Mouse (Mus musculus): ENCODE data around the gene Polr3h. TPM values are rescaled to one million over a fixed set of nuclear protein-coding genes. Genes with fewer than 3 reads are reported as not detected.

Gene Polr3h
- polyA plus RNA-seq, 2 experiments, result 25.0 to 71.6 TPM

GRCm38 (mm10) chr15:81954716-81955115, 28.7 kb upstream of the Polr3h start:
- TF ChIP-seq POLR2A (IDR thresholded peaks at IDR 0.05; ENCODE audit: borderline replicate concordance, extremely low read depth, insufficient read depth, insufficient read length), result no peak
- H3K9ac ChIP-seq (ENCODE audit: low read depth, low read length, severe bottlenecking), result no peak overlapping the region

GRCm38 (mm10) chr15:81954151-81954583, 28.1 kb upstream of the Polr3h start:
- no peak for TF ChIP-seq POLR2A (IDR thresholded peaks at IDR 0.05; ENCODE audit: borderline replicate concordance, extremely low read depth, insufficient read depth, insufficient read length)
- no peaks in the 10 kb centered on the region for H3K9me3 ChIP-seq (ENCODE audit: control insufficient read depth, low read length)
- H3K36me3 ChIP-seq (ENCODE audit: control insufficient read depth, insufficient read depth, low read length), result peaks cover 28% of the 10 kb centered on the region
- H3K4me2 ChIP-seq (replicated peaks; ENCODE audit: low read depth, low read length, severe bottlenecking), result no peak overlapping the region
- 91% methylated on average over 9 of the region's 9 CpGs for WGBS
- no peak for ATAC-seq (ENCODE audit: low FRiP score, low read depth)
- H3K4me3 ChIP-seq (replicated peaks; ENCODE audit: low read length), result no peak overlapping the region
- no peak overlapping the region for H3K9ac ChIP-seq (ENCODE audit: low read depth, low read length, severe bottlenecking)
- H3K4me1 ChIP-seq (ENCODE audit: control insufficient read depth, insufficient read depth, low read length), result no peaks in the 10 kb centered on the region
- DNase-seq (ENCODE audit: low spot score), result no peak
- H3K27me3 ChIP-seq (ENCODE audit: control insufficient read depth, insufficient read depth, low read length), result no peaks in the 10 kb centered on the region
- H3K27ac ChIP-seq (replicated peaks; ENCODE audit: low read depth, low read length), result no peak overlapping the region

More at GRCm38 (mm10) chr15:81954716-81955115, 28.7 kb upstream of the Polr3h start:
- Histone ChIP-seq H3K4me2 (replicated peaks; ENCODE audit: low read depth, low read length, severe bottlenecking) (no peak overlapping the region), H3K9me3 (ENCODE audit: control insufficient read depth, low read length) (no peaks in the 10 kb centered on the region), H3K4me3 (replicated peaks; ENCODE audit: low read length) (no peak overlapping the region), H3K27me3 (ENCODE audit: control insufficient read depth, insufficient read depth, low read length) (no peaks in the 10 kb centered on the region), H3K27ac (replicated peaks; ENCODE audit: low read depth, low read length) (no peak overlapping the region), H3K36me3 (ENCODE audit: control insufficient read depth, insufficient read depth, low read length) (peaks cover 28% of the 10 kb centered on the region), H3K4me1 (ENCODE audit: control insufficient read depth, insufficient read depth, low read length) (no peaks in the 10 kb centered on the region)
- 92% methylated on average over 6 of the region's 6 CpGs for WGBS
- DNase-seq (ENCODE audit: low spot score) (no peak), ATAC-seq (ENCODE audit: low FRiP score, low read depth) (no peak)

- WGBS, result 79% methylated on average over 3 of the region's 4 CpGs
- H3K9me3 ChIP-seq (ENCODE audit: control insufficient read depth, low read length), result no peaks in the 10 kb centered on the region
- no peak overlapping the region for H3K4me2 ChIP-seq (replicated peaks; ENCODE audit: low read depth, low read length, severe bottlenecking)
- no peak overlapping the region for H3K9ac ChIP-seq (ENCODE audit: low read depth, low read length, severe bottlenecking)
- no peak overlapping the region for H3K4me3 ChIP-seq (replicated peaks; ENCODE audit: low read length)
- DNase-seq (ENCODE audit: low spot score) (no peak), ATAC-seq (ENCODE audit: low FRiP score, low read depth) (no peak)
- H3K27ac ChIP-seq (replicated peaks; ENCODE audit: low read depth, low read length), result no peak overlapping the region
- no peaks in the 10 kb centered on the region for H3K27me3 ChIP-seq (ENCODE audit: control insufficient read depth, insufficient read depth, low read length)
- H3K4me1 ChIP-seq (ENCODE audit: control insufficient read depth, insufficient read depth, low read length), result no peaks in the 10 kb centered on the region
- H3K36me3 ChIP-seq (ENCODE audit: control insufficient read depth, insufficient read depth, low read length), result peaks cover 28% of the 10 kb centered on the region
- no peak for TF ChIP-seq POLR2A (IDR thresholded peaks at IDR 0.05; ENCODE audit: borderline replicate concordance, extremely low read depth, insufficient read depth, insufficient read length)
Observed at GRCm38 (mm10) chr15:81952310-81952709, 26.3 kb upstream of the Polr3h start.

GRCm38 (mm10) chr15:81951159-81951558, 25.1 kb upstream of the Polr3h start:
- H3K4me3 ChIP-seq (replicated peaks; ENCODE audit: low read length), result no peak overlapping the region
- H3K9me3 ChIP-seq (ENCODE audit: control insufficient read depth, low read length), result no peaks in the 10 kb centered on the region
- no peaks in the 10 kb centered on the region for H3K27me3 ChIP-seq (ENCODE audit: control insufficient read depth, insufficient read depth, low read length)
- no peak overlapping the region for H3K9ac ChIP-seq (ENCODE audit: low read depth, low read length, severe bottlenecking)
- peaks cover 28% of the 10 kb centered on the region for H3K36me3 ChIP-seq (ENCODE audit: control insufficient read depth, insufficient read depth, low read length)
- DNase-seq (ENCODE audit: low spot score), result no peak
- TF ChIP-seq POLR2A (IDR thresholded peaks at IDR 0.05; ENCODE audit: borderline replicate concordance, extremely low read depth, insufficient read depth, insufficient read length), result no peak
- no peak for ATAC-seq (ENCODE audit: low FRiP score, low read depth)
- H3K4me2 ChIP-seq (replicated peaks; ENCODE audit: low read depth, low read length, severe bottlenecking), result no peak overlapping the region
- no peaks in the 10 kb centered on the region for H3K4me1 ChIP-seq (ENCODE audit: control insufficient read depth, insufficient read depth, low read length)
- WGBS, result 84% methylated on average over 9 of the region's 9 CpGs
- no peak overlapping the region for H3K27ac ChIP-seq (replicated peaks; ENCODE audit: low read depth, low read length)

- Histone ChIP-seq H3K4me1 (ENCODE audit: control insufficient read depth, insufficient read depth, low read length) (no peaks in the 10 kb centered on the region), H3K4me2 (replicated peaks; ENCODE audit: low read depth, low read length, severe bottlenecking) (no peak overlapping the region), H3K27me3 (ENCODE audit: control insufficient read depth, insufficient read depth, low read length) (no peaks in the 10 kb centered on the region), H3K9me3 (ENCODE audit: control insufficient read depth, low read length) (no peaks in the 10 kb centered on the region), H3K27ac (replicated peaks; ENCODE audit: low read depth, low read length) (no peak overlapping the region), H3K36me3 (ENCODE audit: control insufficient read depth, insufficient read depth, low read length) (peaks cover 28% of the 10 kb centered on the region), H3K9ac (ENCODE audit: low read depth, low read length, severe bottlenecking) (no peak overlapping the region), H3K4me3 (replicated peaks; ENCODE audit: low read length) (no peak overlapping the region)
- no peak for TF ChIP-seq POLR2A (IDR thresholded peaks at IDR 0.05; ENCODE audit: borderline replicate concordance, extremely low read depth, insufficient read depth, insufficient read length)
- ATAC-seq (ENCODE audit: low FRiP score, low read depth) (no peak), DNase-seq (ENCODE audit: low spot score) (no peak)
- 79% methylated on average over 5 of the region's 5 CpGs for WGBS
Observed at GRCm38 (mm10) chr15:81950716-81951115, 24.7 kb upstream of the Polr3h start.

Data from limb, embryonic 14.5 days (tissue).